Mouse (Mus musculus) lung, embryonic 15.5 days (tissue): ENCODE measurements around the gene Cmas. TPM values are rescaled to one million over a fixed set of nuclear protein-coding genes. Genes with fewer than 3 reads are reported as not detected.

Experiments
- ATAC-seq: fragments of 200-750 bp; cut with Nextera tagmentation; 2 replicates; pipeline ENCODE4 v1.8.0; 2017; ENCODE audit warnings: moderate number of reproducible peaks, borderline replicate concordance; ENCODE audit not compliant: low FRiP score, low TSS enrichment; ENCODE audit errors: extremely low read depth
- H3K27ac ChIP-seq: fragments of 300-500 bp; sonication (generic); 2 replicates; pipeline ENCODE4 v1.5.1; 2015; ENCODE audit warnings: moderate library complexity, mild to moderate bottlenecking, inconsistent platforms
- H3K27me3 ChIP-seq: fragments of 300-500 bp; sonication (generic); 2 replicates; pipeline ENCODE4 v1.6.1; 2015; ENCODE audit warnings: inconsistent platforms
- H3K36me3 ChIP-seq: fragments of 300-500 bp; sonication (generic); 2 replicates; pipeline ENCODE4 v1.6.1; 2015; ENCODE audit warnings: inconsistent platforms
- H3K4me1 ChIP-seq: fragments of 300-500 bp; sonication (generic); 2 replicates; pipeline ENCODE4 v1.6.1; 2015; ENCODE audit warnings: inconsistent platforms
- H3K4me2 ChIP-seq: fragments of 300-500 bp; sonication (generic); 2 replicates; pipeline ENCODE4 v1.6.1; 2015; ENCODE audit warnings: inconsistent platforms, mild to moderate bottlenecking, moderate library complexity
- H3K4me3 ChIP-seq: fragments of 300-500 bp; sonication (generic); 2 replicates; pipeline ENCODE4 v1.5.1; 2015; ENCODE audit warnings: mild to moderate bottlenecking, inconsistent platforms
- H3K9ac ChIP-seq: fragments of 300-500 bp; sonication (generic); 2 replicates; pipeline ENCODE4 v1.6.1; 2015; ENCODE audit warnings: inconsistent platforms
- H3K9me3 ChIP-seq: fragments of 300-500 bp; sonication (generic); 2 replicates; pipeline ENCODE4 v1.6.1; 2016; ENCODE audit warnings: inconsistent platforms
- WGBS: fragments of 180-500 bp; shearing (Covaris S2); methylation state at CpG from one replicate; pipeline ENCODE4 v1.1.7; 2015; 5-methylcytosine and 5-hydroxymethylcytosine counted together
- polyA plus RNA-seq: library from polyadenylated mRNA; unstranded; fragments of >200 nt; fragmentation: Nextera tagmentation; extraction: Ambion mirVana; gene quantifications from 2 replicates; pipeline ENCODE4 v1.2.1, GENCODE M21; 2015

Cmas gene
- polyA plus RNA-seq, result 68.3 and 68.9 TPM in 2 replicates

DNA sequence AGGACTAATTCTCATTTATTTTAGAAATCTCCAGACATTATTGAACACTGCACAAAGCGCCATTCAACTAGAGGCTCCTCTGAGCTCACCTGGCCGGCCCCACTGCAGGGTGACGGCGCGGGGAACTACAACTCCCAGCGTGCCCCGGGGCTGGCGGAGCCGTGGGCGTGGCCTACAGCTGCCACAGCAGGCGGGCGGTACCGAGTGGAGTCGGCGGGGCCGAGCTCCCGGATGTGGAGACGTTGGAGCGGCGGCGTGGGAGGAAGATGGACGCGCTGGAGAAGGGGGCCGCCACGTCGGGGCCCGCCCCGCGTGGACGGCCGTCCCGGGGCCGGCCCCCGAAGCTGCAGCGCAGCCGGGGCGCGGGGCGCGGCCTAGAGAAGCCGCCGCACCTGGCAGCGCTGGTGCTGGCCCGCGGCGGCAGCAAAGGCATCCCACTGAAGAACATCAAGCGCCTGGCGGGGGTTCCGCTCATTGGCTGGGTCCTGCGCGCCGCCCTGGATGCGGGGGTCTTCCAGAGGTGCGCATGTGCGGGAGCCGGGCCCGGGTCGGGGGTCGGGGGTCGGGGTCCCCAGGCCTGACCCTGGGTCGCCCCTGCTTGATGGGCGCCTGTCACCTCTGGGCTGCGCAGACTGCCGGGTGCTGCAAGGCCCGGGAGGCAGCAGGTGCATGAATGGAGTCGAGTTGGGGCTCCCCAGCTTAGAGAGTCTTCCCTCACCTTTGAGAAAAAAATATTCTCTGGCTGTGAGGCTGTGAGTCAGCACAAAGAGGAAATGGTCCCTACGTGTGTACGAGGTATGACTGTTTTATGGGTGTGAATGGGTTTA, at the start of gene Cmas:
Gene Cmas, plus strand, starts transcription at position 180 of the 827 bp plus-strand sequence.
- Histone ChIP-seq H3K4me3 (peak within 1 kb of the TSS; percentile 81), H3K36me3 (no peaks in the 10 kb centered on the region), H3K9me3 (no peaks in the 10 kb centered on the region), H3K27me3 (peaks cover 14% of the 10 kb centered on the region; the same call in 1 of the 2 replicates), H3K9ac (peak within 1 kb of the TSS; percentile 77), H3K4me2 (peak within 1 kb of the TSS; percentile 88), H3K4me1 (peaks cover 18% of the 10 kb centered on the region), H3K27ac (peak within 1 kb of the TSS; percentile 71)
- peak; percentile 95 for ATAC-seq
- WGBS, result under 1% methylated on average over 64 of the region's 68 CpGs

DNA sequence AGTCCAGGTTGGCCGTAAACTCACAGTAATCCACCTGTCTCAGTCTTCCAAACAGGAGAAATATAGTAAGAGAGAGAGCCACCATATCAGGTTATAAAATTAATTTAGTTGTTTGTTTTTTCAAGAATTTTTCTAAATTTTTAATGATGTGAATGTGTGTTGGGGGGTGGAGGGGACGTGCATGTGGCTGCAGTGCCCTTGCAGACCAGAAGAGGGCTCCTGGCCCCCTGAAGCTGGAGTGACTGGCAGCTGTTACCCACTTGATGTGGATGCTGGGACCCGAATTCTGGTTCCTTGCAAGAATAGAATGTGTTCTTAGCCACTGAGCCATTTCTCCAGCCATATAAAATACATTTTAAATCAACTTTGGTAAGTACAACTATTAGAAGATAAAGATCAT, 49.8 kb upstream of the Cmas start:
- no peak for ATAC-seq
- no peak overlapping the region for H3K4me3 ChIP-seq
- no peaks in the 10 kb centered on the region for H3K36me3 ChIP-seq
- no peaks in the 10 kb centered on the region for H3K27me3 ChIP-seq
- no peaks in the 10 kb centered on the region for H3K9me3 ChIP-seq
- H3K27ac ChIP-seq, result no peak overlapping the region
- 81% methylated on average over 3 of the region's 3 CpGs for WGBS
- H3K9ac ChIP-seq, result no peak overlapping the region
- peaks cover 25% of the 10 kb centered on the region; the same call in 1 of the 2 replicates for H3K4me1 ChIP-seq
- no peak overlapping the region for H3K4me2 ChIP-seq

DNA sequence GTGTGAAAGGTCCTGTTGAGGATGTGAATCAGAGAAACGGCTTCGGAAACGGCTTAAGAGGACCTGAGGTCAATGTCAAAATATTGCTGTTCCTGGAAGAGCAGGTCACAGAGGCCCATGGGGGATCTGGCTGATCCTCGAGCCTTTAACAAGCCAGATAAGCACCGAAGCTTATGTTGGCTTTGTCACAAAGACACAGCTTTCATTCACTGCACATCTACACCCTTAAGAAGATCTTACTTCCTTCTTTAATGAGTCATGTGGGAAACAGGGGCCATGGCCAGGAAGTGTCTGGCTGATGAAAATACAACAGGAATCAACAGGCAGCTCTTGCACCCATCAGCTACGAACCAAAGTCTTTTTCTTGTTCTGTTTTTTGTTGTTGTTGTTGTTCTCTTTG, 48.1 kb upstream of the Cmas start:
- WGBS, result 65% methylated on average over 6 of the region's 6 CpGs
- Histone ChIP-seq H3K4me1 (peaks cover 15% of the 10 kb centered on the region), H3K4me2 (no peak overlapping the region), H3K9ac (no peak overlapping the region), H3K27me3 (no peaks in the 10 kb centered on the region), H3K27ac (no peak overlapping the region), H3K4me3 (no peak overlapping the region), H3K9me3 (no peaks in the 10 kb centered on the region), H3K36me3 (no peaks in the 10 kb centered on the region)
- ATAC-seq, result no peak

DNA sequence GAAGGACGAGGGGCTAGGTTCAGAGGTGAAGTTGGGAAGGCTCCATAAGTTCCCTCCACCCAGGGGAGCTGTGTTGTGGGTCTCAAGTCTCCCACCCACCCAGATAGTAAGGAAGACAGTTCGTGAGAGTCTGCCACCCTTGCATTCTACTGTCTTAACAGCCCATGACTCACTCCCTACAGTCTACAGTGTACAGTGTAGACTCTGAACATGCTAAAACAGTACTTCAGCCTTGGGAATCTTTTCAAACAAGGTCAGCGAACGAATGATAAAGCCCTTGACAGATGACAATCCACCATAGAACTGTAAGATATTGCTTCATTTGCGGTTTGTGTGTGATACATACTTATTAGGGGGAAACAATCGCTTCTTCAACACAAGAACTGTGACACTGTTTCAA, 45.8 kb upstream of the Cmas start:
- ATAC-seq, result peak; percentile 64; the same call in 1 of the 2 replicates
- Histone ChIP-seq H3K27me3 (no peaks in the 10 kb centered on the region), H3K9ac (no peak overlapping the region), H3K9me3 (no peaks in the 10 kb centered on the region), H3K4me1 (peaks cover 14% of the 10 kb centered on the region; the same call in 1 of the 2 replicates), H3K27ac (peak overlapping the region; percentile 74), H3K4me2 (no peak overlapping the region), H3K36me3 (no peaks in the 10 kb centered on the region), H3K4me3 (no peak overlapping the region)
- WGBS, result 59% methylated on average over 6 of the region's 6 CpGs

DNA sequence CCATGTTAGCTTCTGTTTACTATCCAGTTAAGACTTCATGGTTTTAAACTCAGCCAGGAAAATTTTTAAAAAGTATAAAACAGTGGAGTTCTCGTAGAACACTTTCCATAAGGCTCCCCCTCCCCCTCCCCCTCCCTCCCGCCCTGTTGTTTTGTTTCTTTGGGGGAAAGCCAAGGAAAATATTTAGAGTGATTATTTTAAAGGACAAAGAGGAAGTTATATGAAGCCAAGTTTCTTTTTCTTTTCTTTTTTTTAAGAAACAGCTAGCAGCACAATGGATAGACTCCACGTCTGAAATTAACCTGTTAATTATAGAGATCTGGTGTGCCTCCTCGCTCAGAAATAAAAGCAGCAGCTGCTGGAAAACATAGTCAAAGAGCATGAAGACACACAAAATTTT, 45.4 kb upstream of the Cmas start:
- Histone ChIP-seq H3K27ac (peak overlapping the region; percentile 74), H3K9ac (no peak overlapping the region), H3K27me3 (no peaks in the 10 kb centered on the region), H3K4me2 (peak overlapping the region; percentile 22; the same call in 1 of the 2 replicates), H3K9me3 (no peaks in the 10 kb centered on the region), H3K4me3 (no peak overlapping the region), H3K36me3 (no peaks in the 10 kb centered on the region), H3K4me1 (peaks cover 15% of the 10 kb centered on the region; the same call in 1 of the 2 replicates)
- ATAC-seq, result peak; percentile 25; the same call in 1 of the 2 replicates
- 25% methylated on average over 4 of the region's 4 CpGs for WGBS

DNA sequence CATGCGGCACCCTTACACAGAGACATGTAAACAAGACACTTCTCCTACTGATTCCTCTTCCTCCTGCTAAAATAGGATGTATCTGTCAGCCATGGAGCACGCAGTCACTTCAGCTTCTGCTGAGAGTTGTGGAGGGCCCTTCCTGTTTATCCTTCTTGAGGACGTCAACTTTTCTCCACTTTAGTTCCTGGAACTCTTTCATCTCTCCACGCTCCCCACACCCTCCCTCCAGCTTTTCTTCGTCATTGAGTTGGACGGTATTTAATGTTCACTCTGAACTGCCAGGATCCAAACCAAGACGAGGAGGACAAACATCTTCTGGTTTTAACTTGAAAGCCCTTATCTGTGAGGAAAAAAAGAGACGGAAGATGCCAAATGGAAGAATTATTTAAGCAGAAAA, 41.5 kb upstream of the Cmas start:
- Histone ChIP-seq H3K4me3 (no peak overlapping the region), H3K4me2 (no peak overlapping the region), H3K27me3 (no peaks in the 10 kb centered on the region), H3K4me1 (peaks cover 19% of the 10 kb centered on the region; the same call in 1 of the 2 replicates), H3K27ac (no peak overlapping the region), H3K36me3 (no peaks in the 10 kb centered on the region), H3K9ac (no peak overlapping the region), H3K9me3 (no peaks in the 10 kb centered on the region)
- 28% methylated on average over 8 of the region's 8 CpGs for WGBS
- no peak for ATAC-seq

DNA sequence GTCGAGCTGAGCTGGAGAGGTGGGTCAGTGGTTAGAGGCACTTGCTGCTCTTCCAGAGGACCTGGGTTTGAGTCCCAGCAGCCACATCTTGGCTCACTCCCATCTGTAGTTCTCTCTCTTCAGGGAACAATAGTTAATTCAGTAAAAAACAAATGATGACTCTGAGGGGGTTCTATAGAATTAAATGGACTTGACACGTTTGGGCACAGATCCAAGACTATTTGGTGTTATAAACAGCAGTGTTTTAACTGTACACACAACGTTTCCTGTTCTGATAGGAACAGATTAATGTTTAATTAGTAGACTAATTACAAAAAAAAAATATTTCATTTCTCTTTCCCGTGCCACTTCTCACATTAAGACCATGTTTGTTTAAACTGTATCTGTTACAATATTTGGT, 39.3 kb upstream of the Cmas start:
- 36% methylated on average over 4 of the region's 4 CpGs for WGBS

DNA sequence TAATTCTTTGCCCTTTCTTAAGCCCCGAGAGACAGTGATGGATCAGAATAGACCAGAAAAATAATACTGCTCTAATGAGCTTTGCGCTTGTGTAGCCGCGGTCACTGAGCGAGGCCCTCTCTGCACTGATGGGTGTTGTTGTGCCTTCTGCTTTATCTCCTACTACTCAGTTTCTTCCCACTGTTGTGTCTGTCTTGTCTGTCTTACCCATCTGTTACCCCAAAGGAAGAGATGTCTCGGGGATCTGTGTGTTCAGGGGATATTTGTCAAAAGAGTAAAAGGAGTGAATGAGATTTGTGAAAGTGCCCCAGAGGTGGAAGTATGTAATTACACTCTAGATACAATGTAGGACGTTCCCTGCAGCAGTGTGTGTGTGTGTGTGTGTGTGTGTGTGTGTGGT, 38.3 kb upstream of the Cmas start:
- H3K4me2 ChIP-seq, result no peak overlapping the region
- 0 out of 2 replicates have a peak, but pooled peaks cover 8% of the 10 kb centered on the region for H3K4me1 ChIP-seq
- no peak for ATAC-seq
- no peaks in the 10 kb centered on the region for H3K27me3 ChIP-seq
- WGBS, result 47% methylated on average over 7 of the region's 7 CpGs
- no peaks in the 10 kb centered on the region for H3K36me3 ChIP-seq
- no peaks in the 10 kb centered on the region for H3K9me3 ChIP-seq
- no peak overlapping the region for H3K4me3 ChIP-seq
- H3K9ac ChIP-seq, result no peak overlapping the region
- H3K27ac ChIP-seq, result no peak overlapping the region

More for the DNA sequence above, 39.3 kb upstream of the Cmas start:
- H3K4me1 ChIP-seq, result peaks cover 8% of the 10 kb centered on the region; the same call in 1 of the 2 replicates
- H3K4me2 ChIP-seq, result no peak overlapping the region
- no peak overlapping the region for H3K9ac ChIP-seq
- no peak overlapping the region for H3K4me3 ChIP-seq
- H3K27ac ChIP-seq, result no peak overlapping the region; the same call in 1 of the 2 replicates
- no peak for ATAC-seq
- no peaks in the 10 kb centered on the region for H3K27me3 ChIP-seq
- H3K36me3 ChIP-seq, result no peaks in the 10 kb centered on the region
- H3K9me3 ChIP-seq, result no peaks in the 10 kb centered on the region

DNA sequence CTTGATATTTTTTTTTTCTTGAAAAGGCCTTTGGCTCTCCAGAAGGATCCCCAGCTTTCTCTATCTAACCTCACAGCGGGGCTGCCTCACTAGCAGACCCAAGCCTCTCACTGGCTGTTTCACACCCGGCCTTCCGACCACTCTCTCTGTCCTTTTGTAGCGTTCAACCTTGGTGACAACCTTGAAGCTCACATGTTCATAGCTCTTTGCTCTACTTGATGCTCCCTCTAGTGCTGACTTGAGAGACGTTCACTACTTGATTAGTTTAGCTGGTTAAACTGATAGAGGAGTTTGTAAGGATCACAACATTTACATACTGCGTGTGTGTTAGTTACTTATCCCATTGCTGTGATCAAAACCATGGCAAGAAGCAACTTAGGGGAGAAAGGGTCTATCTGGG, 35.8 kb upstream of the Cmas start:
- 63% methylated on average over 6 of the region's 6 CpGs for WGBS
- H3K36me3 ChIP-seq, result no peaks in the 10 kb centered on the region
- H3K4me2 ChIP-seq, result no peak overlapping the region
- H3K9ac ChIP-seq, result no peak overlapping the region
- no peaks in the 10 kb centered on the region for H3K9me3 ChIP-seq
- no peak overlapping the region for H3K4me3 ChIP-seq
- H3K4me1 ChIP-seq, result 0 out of 2 replicates have a peak, but pooled peaks cover 6% of the 10 kb centered on the region
- no peaks in the 10 kb centered on the region for H3K27me3 ChIP-seq
- no peak overlapping the region for H3K27ac ChIP-seq
- ATAC-seq, result no peak

DNA sequence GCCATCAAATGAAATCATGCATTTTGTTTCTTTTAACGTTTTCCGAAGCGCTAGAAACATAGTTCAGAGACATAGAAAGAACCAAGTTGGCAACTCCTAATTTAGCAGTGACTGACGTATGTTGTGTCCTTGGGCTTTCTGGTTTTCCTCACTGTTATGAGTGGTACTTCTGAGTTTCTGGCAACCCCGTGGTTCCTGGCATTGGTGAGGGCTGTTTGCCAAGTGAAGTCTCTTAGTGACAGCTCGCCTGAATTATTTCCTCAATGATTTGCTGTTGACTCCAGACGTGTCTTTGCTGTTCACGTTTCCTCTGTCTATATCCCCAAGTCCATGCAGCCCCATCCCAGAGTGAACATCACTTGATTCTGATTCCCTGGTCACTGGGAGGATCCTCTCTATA, 34.8 kb upstream of the Cmas start:
- 68% methylated on average over 8 of the region's 8 CpGs for WGBS
- H3K4me2 ChIP-seq, result no peak overlapping the region
- no peak for ATAC-seq
- no peaks in the 10 kb centered on the region for H3K27me3 ChIP-seq
- no peak overlapping the region for H3K27ac ChIP-seq
- H3K36me3 ChIP-seq, result no peaks in the 10 kb centered on the region
- H3K9me3 ChIP-seq, result no peaks in the 10 kb centered on the region
- no peak overlapping the region for H3K9ac ChIP-seq
- 0 out of 2 replicates have a peak, but pooled peaks cover 4% of the 10 kb centered on the region for H3K4me1 ChIP-seq
- H3K4me3 ChIP-seq, result no peak overlapping the region

DNA sequence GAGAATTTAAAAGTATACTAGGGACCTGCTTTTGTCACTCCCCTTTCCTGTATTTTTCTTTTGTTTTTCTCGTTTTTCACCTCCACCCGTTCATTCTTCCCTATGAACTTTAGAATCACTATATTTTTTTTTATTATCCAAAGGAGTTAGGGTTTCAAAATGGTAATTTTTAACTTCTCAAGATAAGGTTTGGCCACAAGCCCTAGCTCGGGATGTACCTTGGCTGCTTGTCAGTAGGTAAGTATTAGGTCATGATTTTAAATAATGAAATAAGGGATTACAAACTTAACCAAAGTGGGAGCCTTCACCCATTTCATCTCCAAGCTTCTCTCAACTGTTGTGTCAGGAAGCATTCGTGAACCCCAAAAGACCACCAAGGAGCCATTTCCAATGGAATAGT, 30.5 kb upstream of the Cmas start:
- Histone ChIP-seq H3K9ac (no peak overlapping the region), H3K4me3 (no peak overlapping the region), H3K4me2 (no peak overlapping the region), H3K27ac (no peak overlapping the region), H3K4me1 (no peaks in the 10 kb centered on the region), H3K9me3 (no peaks in the 10 kb centered on the region), H3K36me3 (no peaks in the 10 kb centered on the region), H3K27me3 (no peaks in the 10 kb centered on the region)
- 73% methylated on average over 4 of the region's 4 CpGs for WGBS
- no peak for ATAC-seq

DNA sequence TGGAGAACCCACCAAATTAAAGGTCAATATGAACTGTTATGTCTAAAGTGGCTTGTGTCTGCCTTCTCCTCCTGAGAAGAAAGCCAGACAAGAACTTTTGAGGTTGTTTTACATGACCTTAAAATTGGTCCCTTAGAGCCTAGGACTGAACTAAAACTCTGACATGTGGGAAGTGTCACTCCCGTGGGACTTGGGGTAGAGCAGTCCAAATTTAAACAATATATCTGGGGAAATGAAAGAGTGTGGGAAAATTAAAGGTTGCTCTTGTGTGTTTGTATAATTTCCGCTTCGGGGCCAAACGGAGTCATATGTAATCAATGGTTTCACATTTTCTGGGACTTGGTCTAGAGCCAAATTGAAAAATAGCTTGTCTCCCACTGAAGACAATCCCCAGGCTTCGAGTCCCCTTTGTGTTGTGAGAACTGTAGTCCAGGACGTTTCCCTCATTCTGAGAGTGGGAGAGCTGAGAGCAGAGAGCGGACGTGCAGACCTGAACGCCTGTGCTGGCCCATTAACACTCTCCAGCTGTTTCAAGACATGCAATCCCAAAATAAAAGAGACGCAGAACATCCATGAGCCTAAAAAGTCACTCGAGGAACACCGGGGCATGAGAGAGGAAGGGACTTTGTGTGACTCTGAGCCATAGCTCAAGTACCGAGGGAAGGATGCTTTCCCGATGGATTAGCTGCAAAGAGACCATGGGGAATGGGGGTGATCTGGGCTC, 23.8 kb upstream of the Cmas start:
- Histone ChIP-seq H3K9me3 (no peaks in the 10 kb centered on the region), H3K27me3 (no peaks in the 10 kb centered on the region; the same call in 1 of the 2 replicates), H3K27ac (no peak overlapping the region; the same call in 1 of the 2 replicates), H3K4me2 (no peak overlapping the region), H3K4me1 (no peaks in the 10 kb centered on the region), H3K9ac (no peak overlapping the region), H3K4me3 (no peak overlapping the region), H3K36me3 (no peaks in the 10 kb centered on the region)
- peak; percentile 41; the same call in 1 of the 2 replicates for ATAC-seq
- 53% methylated on average over 14 of the region's 14 CpGs for WGBS
